Mouse (Mus musculus): Measurements from ENCODE around the gene Tmprss11f. TPM values are rescaled to one million over a fixed set of nuclear protein-coding genes. Genes with fewer than 3 reads are reported as not detected.
"Not testable (repeated sequence)": the region's sequence is repeated elsewhere in the genome, so short reads cannot be mapped to it uniquely, and the experiment has no call there.

Tmprss11f gene
- not detected in 2 replicates for polyA plus RNA-seq (2011; ENCODE audit: insufficient read length, low read depth, missing spikeins)

DNA sequence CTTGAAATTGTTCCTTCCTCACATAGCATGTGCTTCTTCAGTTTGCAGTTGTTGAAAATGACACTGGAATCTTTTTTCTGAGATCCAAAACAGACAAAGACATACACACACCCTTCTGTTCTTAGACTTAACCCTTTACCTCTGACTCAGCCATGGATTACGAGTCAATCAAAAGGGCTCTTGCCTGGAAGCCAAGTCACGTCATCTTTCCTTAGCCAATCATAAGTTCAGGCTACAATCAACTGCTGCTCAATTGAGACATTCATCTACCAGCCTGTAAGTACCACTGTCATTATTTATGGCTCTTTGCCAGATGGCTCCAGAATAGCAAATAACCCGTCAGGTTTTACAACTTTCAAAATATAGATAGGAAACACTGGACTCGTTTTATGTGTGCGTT lies at the start of gene Tmprss11f:
Tmprss11f (minus strand) TSS at position 101 of the 400 bp plus-strand sequence.
- H3K27ac ChIP-seq (ENCODE audit: insufficient read depth, low read length): no peak within 1 kb of the TSS
- no peaks in the 10 kb centered on the region; the same call in 1 of the 2 replicates for H3K4me1 ChIP-seq (ENCODE audit: control insufficient read depth, insufficient read depth, low read length)
- H3K4me3 ChIP-seq (ENCODE audit: insufficient read depth, low read length): no peak within 1 kb of the TSS
- no peak for TF ChIP-seq POLR2A (IDR thresholded peaks at IDR 0.05; ENCODE audit: low read depth, low read length)
- no peak for TF ChIP-seq CTCF (IDR thresholded peaks at IDR 0.05; ENCODE audit: borderline replicate concordance, insufficient read depth, low read length)

DNA sequence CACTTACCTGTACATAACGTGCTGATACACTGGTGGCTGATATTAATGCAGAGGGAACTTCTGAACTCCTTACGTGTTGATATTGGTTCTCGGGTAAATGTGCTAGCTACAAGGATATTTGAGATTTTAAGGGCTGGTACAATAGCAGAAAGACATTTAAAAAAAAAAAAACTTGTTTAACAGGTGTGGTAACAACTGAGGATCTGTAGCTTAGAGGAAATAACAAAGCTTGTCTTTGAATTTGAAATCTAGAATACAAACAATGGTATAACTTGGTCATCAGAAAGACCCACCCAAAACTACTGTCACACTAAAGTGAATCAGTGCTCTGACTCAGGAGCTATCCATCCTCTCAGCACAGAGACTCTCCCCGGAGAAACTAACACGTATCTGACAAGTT lies 44.0 kb upstream of the Tmprss11f start, which contains the start of gene Tmprss11b:
Tmprss11b (minus strand) TSS at position 101 of the 400 bp plus-strand sequence.
- no peaks in the 10 kb centered on the region for H3K4me1 ChIP-seq (ENCODE audit: control insufficient read depth, insufficient read depth, low read length)
- H3K4me3 ChIP-seq (ENCODE audit: insufficient read depth, low read length): no peak within 1 kb of the TSS
- no peak within 1 kb of the TSS for H3K27ac ChIP-seq (ENCODE audit: insufficient read depth, low read length)
- TF ChIP-seq POLR2A (IDR thresholded peaks at IDR 0.05; ENCODE audit: low read depth, low read length) (no peak), CTCF (IDR thresholded peaks at IDR 0.05; ENCODE audit: borderline replicate concordance, insufficient read depth, low read length) (no peak)

DNA sequence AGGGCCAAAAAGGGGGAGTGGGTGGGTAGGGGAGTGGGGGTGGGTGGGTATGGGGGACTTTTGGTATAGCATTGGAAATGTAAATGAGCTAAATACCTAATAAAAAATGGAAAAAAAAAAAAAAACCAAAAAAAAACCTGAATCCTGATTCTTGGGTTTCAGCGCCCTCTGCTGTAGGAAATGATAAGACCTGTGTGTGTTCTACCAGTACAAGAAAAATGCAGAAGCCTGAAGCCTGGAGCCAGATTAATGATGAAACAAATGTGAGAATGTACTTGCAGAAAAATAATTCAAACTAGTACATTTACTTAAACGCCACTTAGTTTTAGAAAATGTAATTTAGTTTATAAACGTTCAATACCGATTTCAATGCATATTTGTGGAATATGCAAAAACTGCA lies 17.0 kb upstream of the Tmprss11f start:
- H3K4me1 ChIP-seq (ENCODE audit: control insufficient read depth, insufficient read depth, low read length); H3K4me3 ChIP-seq (ENCODE audit: insufficient read depth, low read length); H3K27ac ChIP-seq (ENCODE audit: insufficient read depth, low read length): not testable (repeated sequence)

DNA sequence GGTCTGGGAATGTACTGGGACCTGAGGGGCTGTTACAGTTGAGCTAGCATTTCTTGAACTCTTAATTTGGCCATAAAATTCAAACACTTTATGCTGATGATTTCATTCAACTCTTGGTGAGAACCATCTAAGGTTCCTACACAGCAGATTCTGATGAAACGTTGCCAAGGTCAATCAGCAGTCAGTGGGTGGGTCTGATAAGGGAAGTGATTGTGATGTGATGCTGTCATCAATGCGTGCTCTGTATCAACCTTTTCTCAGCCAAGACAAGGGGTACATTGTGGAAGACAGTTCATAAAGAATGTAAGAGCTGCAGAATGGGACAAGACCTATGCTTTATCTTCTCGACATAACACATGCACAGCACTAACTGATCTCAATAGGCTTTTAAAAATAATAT lies 8.6 kb upstream of the Tmprss11f start:
- no peaks in the 10 kb centered on the region for H3K4me1 ChIP-seq (ENCODE audit: control insufficient read depth, insufficient read depth, low read length)
- H3K27ac ChIP-seq (ENCODE audit: insufficient read depth, low read length): no peak overlapping the region
- H3K4me3 ChIP-seq (ENCODE audit: insufficient read depth, low read length): no peak overlapping the region
- TF ChIP-seq CTCF (IDR thresholded peaks at IDR 0.05; ENCODE audit: borderline replicate concordance, insufficient read depth, low read length) (no peak), POLR2A (IDR thresholded peaks at IDR 0.05; ENCODE audit: low read depth, low read length) (no peak)

DNA sequence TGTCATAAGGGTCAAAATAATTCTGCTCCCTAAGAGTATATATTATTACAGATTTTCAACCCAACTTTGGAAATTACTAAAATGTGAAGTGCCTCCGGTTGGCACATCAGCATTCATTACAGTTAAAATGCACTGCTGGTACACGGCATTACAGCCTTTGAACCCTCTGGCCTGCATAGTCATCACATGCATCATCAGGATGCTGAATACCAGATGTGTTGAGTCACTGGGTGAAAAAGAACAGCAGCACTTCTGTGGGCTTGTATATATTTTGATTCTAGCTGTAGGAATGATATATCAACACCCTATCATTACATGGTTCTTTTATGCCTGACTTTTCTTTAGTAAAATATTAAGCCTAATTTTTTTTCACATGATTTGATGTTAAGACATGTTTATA lies 1.5 kb downstream of the Tmprss11f start:
- no peaks in the 10 kb centered on the region; the same call in 1 of the 2 replicates for H3K4me1 ChIP-seq (ENCODE audit: control insufficient read depth, insufficient read depth, low read length)
- no peak overlapping the region for H3K27ac ChIP-seq (ENCODE audit: insufficient read depth, low read length)
- no peak overlapping the region for H3K4me3 ChIP-seq (ENCODE audit: insufficient read depth, low read length)
- no peak for TF ChIP-seq POLR2A (IDR thresholded peaks at IDR 0.05; ENCODE audit: low read depth, low read length)
- no peak for TF ChIP-seq CTCF (IDR thresholded peaks at IDR 0.05; ENCODE audit: borderline replicate concordance, insufficient read depth, low read length)

DNA sequence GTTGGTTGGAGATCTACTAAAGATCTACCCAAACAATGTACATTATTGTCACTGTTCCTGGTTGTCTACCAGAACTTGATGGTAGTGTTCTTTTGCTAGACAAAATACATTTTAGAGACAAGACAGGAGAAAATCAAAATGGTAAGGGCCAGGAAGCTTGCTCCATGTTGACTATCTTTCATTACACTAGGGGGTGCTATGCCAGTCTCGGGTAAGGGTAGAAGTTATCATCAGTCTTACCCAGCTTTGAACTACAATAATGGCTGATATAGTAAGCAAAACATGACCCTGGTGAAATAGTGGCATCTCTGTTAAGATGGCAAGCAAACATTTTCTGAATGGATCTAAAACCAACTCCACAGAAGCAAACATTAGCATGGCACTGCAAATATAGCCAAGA lies 10.4 kb downstream of the Tmprss11f start:
- H3K27ac ChIP-seq (ENCODE audit: insufficient read depth, low read length): no peak overlapping the region
- TF ChIP-seq CTCF (IDR thresholded peaks at IDR 0.05; ENCODE audit: borderline replicate concordance, insufficient read depth, low read length) (no peak), POLR2A (IDR thresholded peaks at IDR 0.05; ENCODE audit: low read depth, low read length) (no peak)

DNA sequence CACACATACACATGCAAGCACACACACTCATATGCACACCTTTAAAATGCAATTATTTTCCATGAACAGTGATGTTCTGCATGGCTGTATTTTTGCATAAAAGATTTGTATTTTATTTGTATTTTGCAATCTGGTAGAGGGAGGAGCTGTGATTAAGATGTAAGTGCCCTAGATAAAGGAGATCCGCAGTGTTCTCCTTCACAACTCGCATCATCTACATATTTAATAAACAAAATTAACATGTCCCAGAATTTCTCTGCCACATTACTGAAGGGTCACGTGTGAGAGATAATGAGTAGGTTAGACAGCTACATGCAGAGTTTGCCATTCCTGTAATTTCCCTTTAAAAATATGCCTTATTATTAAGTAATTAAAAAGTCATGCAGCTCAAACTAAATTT lies 46.3 kb downstream of the Tmprss11f start:
- Histone ChIP-seq H3K27ac (ENCODE audit: insufficient read depth, low read length) (no peak overlapping the region), H3K4me3 (ENCODE audit: insufficient read depth, low read length) (no peak overlapping the region), H3K4me1 (ENCODE audit: control insufficient read depth, insufficient read depth, low read length) (no peaks in the 10 kb centered on the region)
- no peak for TF ChIP-seq CTCF (IDR thresholded peaks at IDR 0.05; ENCODE audit: borderline replicate concordance, insufficient read depth, low read length)
- no peak for TF ChIP-seq POLR2A (IDR thresholded peaks at IDR 0.05; ENCODE audit: low read depth, low read length)

More for the DNA sequence above, 10.4 kb downstream of the Tmprss11f start:
- Histone ChIP-seq H3K4me3 (ENCODE audit: insufficient read depth, low read length) (no peak overlapping the region), H3K4me1 (ENCODE audit: control insufficient read depth, insufficient read depth, low read length) (no peaks in the 10 kb centered on the region)

DNA sequence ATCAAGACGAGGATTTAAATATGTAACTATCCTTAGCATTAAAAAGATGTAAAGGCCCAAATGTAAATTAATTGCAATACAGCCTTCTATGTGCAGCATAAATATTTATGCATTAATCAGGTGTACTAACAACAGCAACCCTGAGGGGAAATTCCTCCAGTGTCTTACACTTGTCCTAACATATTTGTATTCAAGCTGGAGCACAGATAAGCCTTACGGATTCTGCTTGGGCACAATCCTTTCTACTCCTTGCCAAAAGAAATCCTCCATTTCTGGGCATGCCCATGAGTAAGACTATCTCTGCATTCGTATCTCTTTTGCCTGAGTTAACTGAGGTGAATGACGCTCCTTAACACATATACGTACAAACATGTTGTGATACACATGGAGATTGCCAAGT lies 49.6 kb downstream of the Tmprss11f start:
- H3K4me3 ChIP-seq (ENCODE audit: insufficient read depth, low read length): no peak overlapping the region
- H3K27ac ChIP-seq (ENCODE audit: insufficient read depth, low read length): no peak overlapping the region
- no peak for TF ChIP-seq POLR2A (IDR thresholded peaks at IDR 0.05; ENCODE audit: low read depth, low read length)
- no peak for TF ChIP-seq CTCF (IDR thresholded peaks at IDR 0.05; ENCODE audit: borderline replicate concordance, insufficient read depth, low read length)
- no peaks in the 10 kb centered on the region for H3K4me1 ChIP-seq (ENCODE audit: control insufficient read depth, insufficient read depth, low read length)

DNA sequence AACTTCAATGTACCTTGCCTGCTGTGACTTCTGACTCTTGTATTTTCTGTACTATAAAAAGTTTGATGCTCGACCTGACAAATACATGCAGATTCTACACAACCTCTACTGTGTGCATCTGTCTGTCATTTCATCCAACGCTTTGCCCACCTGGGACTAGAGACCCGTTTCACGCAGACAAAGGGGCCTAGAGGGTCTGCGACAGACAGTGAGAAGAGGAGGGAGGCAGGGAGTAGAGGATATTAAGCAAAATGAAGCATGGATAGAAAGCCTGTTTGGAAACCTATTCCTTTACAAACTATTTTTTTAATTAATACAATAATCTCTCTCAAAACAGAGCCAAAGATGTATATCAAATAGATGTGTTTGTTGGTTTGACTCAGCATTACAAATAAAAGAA lies 50.2 kb downstream of the Tmprss11f start:
- TF ChIP-seq CTCF (IDR thresholded peaks at IDR 0.05; ENCODE audit: borderline replicate concordance, insufficient read depth, low read length): no peak
- TF ChIP-seq POLR2A (IDR thresholded peaks at IDR 0.05; ENCODE audit: low read depth, low read length): no peak
- Histone ChIP-seq H3K4me3 (ENCODE audit: insufficient read depth, low read length) (no peak overlapping the region), H3K27ac (ENCODE audit: insufficient read depth, low read length) (no peak overlapping the region), H3K4me1 (ENCODE audit: control insufficient read depth, insufficient read depth, low read length) (no peaks in the 10 kb centered on the region)

DNA sequence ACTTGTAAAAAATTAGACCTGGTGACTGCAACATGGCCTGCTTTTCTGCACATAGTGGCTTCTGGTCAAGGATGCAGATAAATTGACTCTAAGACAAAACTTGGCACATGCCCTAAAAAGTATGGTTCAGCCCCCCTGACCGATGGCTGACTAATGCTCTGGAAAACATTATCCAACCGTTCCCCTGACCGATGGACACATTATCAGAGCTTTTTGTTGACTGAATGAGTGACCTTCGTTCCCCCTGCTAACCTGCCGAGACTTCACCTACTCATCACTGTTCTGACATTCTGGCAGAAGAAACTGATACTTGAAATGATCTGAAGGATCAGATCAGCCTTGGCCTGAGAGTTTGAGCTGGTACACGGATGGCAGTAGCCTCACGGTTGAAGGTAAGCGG lies 53.5 kb downstream of the Tmprss11f start:
- H3K4me3 ChIP-seq (ENCODE audit: insufficient read depth, low read length); H3K27ac ChIP-seq (ENCODE audit: insufficient read depth, low read length); H3K4me1 ChIP-seq (ENCODE audit: control insufficient read depth, insufficient read depth, low read length): not testable (repeated sequence)

DNA sequence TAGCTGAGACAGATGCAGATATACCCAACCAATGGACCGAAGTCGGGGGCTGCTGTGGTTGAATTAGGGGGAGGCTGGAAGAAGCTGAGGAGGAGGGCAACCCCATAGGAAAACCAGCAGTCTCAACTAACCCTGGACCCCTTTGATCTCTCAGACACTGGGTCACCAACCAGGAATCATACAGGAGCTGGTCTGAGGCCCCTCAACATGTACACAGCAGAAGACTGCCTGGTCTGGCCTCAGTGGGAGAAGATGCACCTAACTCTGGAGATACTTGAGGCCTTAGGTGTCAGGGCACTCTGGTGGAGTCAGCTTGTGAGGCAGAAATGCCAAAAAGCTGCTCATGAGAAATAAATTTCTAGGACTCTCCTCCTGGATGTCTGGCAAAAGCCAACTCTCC lies 85.5 kb downstream of the Tmprss11f start:
- H3K4me1 ChIP-seq (ENCODE audit: control insufficient read depth, insufficient read depth, low read length): no peaks in the 10 kb centered on the region
- no peak overlapping the region for H3K4me3 ChIP-seq (ENCODE audit: insufficient read depth, low read length)
- TF ChIP-seq POLR2A (IDR thresholded peaks at IDR 0.05; ENCODE audit: low read depth, low read length) (no peak), CTCF (IDR thresholded peaks at IDR 0.05; ENCODE audit: borderline replicate concordance, insufficient read depth, low read length) (no peak)
- H3K27ac ChIP-seq (ENCODE audit: insufficient read depth, low read length): no peak overlapping the region
